Mouse (Mus musculus) E14TG2a.4 (cell line): ENCODE results near the gene Ttc26.

Source experiments
- H3K27me3 ChIP-seq: 2 replicates; pipeline ENCODE4 v1.6.1; 2014; ENCODE audit warnings: low read length, control low read depth; ENCODE audit not compliant: insufficient read depth
- H3K36me3 ChIP-seq: 2 replicates; pipeline ENCODE4 v1.6.1; 2014; ENCODE audit warnings: low read length, control low read depth; ENCODE audit not compliant: insufficient read depth
- H3K4me1 ChIP-seq: replicated peaks from 2 replicates; pipeline ENCODE4 v1.6.1; 2014; ENCODE audit warnings: low read depth, low read length, control low read depth
- H3K4me3 ChIP-seq: replicated peaks from 2 replicates; pipeline ENCODE4 v1.5.1; 2014; ENCODE audit warnings: mild to moderate bottlenecking, low read length
- H3K9me3 ChIP-seq: 2 replicates; pipeline ENCODE4 v1.6.1; 2014; ENCODE audit warnings: low read length, control low read depth
- CTCF ChIP-seq: conservative IDR thresholded peaks from 2 replicates; pipeline ENCODE4 v1.5.1; 2014; ENCODE audit warnings: low read length
- NANOG ChIP-seq: IDR thresholded peaks from 2 replicates; pipeline ENCODE4 v1.6.1; 2014; ENCODE audit warnings: borderline replicate concordance, low read length, mixed read lengths
- POU5F1 ChIP-seq: IDR thresholded peaks from 2 replicates; pipeline ENCODE4 v1.6.1; 2014; ENCODE audit warnings: low read length, borderline replicate concordance

The Ttc26 gene

DNA sequence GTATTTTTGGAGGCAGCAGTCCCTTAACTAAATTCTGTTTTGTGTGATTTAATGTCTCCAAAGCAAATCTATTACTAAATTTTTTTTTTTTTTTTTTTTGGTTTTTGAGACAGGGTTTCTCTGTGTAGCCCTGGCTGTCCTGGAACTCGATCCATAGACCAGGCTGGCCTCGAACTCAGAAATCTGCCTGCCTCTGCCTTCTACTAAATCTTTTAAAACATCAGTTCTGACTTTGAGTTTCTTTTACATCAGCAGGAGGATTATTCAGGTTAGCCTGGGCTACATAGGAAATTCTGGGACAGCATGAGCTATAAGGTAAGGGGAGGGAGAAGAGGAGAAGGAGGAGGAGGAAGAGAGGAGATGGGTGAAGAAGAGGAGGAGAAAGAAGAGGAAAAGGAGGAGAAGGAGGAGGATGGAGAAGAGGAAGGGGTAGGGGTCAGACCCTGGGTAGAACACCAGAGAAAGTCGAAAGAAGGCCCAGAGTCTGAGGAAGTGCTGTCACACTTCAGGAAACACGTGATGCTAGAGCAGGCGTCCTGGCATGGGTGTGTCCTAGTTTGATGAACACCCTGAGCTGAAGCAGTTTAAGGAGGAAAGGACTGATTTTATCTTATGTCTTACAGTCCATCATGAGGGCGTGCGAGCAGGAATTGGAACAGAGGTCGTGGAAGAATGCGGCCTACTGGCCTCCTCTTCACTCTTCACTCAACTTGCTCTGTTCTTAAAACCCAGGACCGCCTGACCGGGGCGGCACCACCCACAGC lies 21.4 kb upstream of the Ttc26 start:
- Histone ChIP-seq H3K9me3 (no peaks in the 10 kb centered on the region), H3K4me3 (peak overlapping the region; percentile 23; the same call in 1 of the 2 replicates), H3K36me3 (no peaks in the 10 kb centered on the region), H3K27me3 (peaks cover 9% of the 10 kb centered on the region), H3K4me1 (peaks cover 80% of the 10 kb centered on the region)
- TF ChIP-seq NANOG (no peak), POU5F1 (no peak), CTCF (no peak)

DNA sequence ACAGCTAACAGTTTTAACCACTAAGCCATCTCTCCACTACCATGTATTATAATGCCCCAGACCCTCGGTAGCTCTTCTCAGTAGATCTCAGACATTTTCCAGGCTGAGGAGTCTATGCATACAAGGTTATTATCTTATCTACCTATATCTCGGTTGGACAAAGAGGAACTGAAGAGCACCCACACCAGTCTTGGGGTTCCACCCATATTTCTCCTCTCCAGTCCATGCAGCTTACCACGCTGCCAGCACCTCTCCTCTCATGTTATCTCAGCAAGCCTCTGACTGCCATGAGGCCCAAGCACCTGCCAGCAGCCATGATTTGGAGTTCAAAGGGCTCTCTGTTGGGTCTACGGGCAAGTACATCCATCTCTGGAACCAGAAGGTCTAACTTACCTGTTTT lies 20.2 kb upstream of the Ttc26 start:
- H3K4me3 ChIP-seq, result no peak overlapping the region; the same call in 1 of the 2 replicates
- peaks cover 7% of the 10 kb centered on the region for H3K9me3 ChIP-seq
- peaks cover 68% of the 10 kb centered on the region for H3K4me1 ChIP-seq
- TF ChIP-seq NANOG (no peak), POU5F1 (no peak), CTCF (no peak)
- peaks cover 3% of the 10 kb centered on the region; the same call in 1 of the 2 replicates for H3K27me3 ChIP-seq
- 0 out of 2 replicates have a peak, but pooled peaks cover 4% of the 10 kb centered on the region for H3K36me3 ChIP-seq

DNA sequence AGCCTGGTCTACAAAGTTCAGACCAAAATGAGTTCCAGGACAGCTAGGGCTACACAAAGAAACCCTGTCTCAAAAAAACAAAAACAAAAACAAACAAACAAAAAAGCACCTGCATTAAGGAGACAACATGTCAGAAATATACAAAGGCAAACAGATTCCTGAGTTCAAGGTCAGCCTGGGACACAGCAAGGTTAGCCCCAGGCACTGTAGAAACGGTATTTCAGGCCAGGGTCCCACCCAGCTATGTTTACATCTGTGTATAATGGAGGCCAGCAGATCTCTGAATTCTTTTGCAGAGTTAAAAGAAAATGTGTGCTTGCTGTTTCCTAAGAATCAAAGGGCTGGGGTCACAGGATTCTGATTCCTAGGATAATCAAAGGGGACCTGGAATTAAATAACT lies 19.3 kb upstream of the Ttc26 start:
- Histone ChIP-seq H3K4me3 (no peak overlapping the region), H3K36me3 (0 out of 2 replicates have a peak, but pooled peaks cover 4% of the 10 kb centered on the region), H3K4me1 (peaks cover 61% of the 10 kb centered on the region), H3K27me3 (no peaks in the 10 kb centered on the region), H3K9me3 (peaks cover 16% of the 10 kb centered on the region)
- TF ChIP-seq POU5F1 (no peak), CTCF (no peak), NANOG (no peak)

DNA sequence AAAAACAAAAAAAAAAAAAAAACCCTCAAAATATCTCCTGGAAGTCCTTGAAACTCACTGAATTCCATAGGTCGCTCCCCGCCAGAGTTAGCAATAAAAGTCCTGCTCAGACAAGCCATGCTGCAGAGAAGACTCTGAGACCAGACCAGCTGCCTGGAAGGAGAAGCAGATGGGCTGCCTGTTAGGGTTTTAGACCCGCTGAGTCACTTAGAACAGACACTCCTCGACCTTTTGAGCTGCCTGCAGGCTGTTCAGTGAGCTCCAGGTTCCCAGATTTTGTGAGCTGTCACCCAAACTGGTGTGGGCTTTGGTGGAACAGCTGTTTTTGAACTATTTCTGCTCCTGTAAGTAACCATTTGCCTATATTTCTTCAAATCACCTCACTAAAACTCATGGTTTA lies 17.9 kb upstream of the Ttc26 start:
- TF ChIP-seq CTCF (no peak), NANOG (no peak), POU5F1 (no peak)
- Histone ChIP-seq H3K36me3 (0 out of 2 replicates have a peak, but pooled peaks cover 4% of the 10 kb centered on the region), H3K27me3 (no peaks in the 10 kb centered on the region; the same call in 1 of the 2 replicates), H3K9me3 (peaks cover 19% of the 10 kb centered on the region), H3K4me3 (no peak overlapping the region), H3K4me1 (peaks cover 46% of the 10 kb centered on the region)

DNA sequence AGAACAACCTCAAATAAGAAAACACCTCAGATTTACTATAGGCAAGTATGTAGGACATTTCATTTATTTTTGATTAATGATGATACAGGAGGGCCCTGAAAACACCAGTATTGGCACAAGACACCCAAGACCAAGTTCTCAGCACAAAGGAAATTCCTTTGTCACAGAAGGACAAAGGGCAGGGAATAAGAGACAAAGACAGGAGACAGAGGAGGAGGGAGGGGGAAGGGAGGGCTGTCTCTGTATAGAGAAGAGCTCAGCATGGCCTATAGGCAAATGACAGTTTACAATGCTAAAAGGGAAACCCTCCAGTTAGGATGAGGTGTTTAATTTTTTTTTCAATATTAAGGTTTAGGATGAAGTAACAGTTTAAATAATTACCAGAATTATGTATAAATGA lies 17.1 kb upstream of the Ttc26 start:
- Histone ChIP-seq H3K36me3 (0 out of 2 replicates have a peak, but pooled peaks cover 4% of the 10 kb centered on the region), H3K9me3 (peaks cover 19% of the 10 kb centered on the region), H3K4me1 (peaks cover 41% of the 10 kb centered on the region), H3K27me3 (no peaks in the 10 kb centered on the region; the same call in 1 of the 2 replicates), H3K4me3 (no peak overlapping the region)
- no peak for TF ChIP-seq POU5F1
- TF ChIP-seq CTCF, result no peak
- no peak for TF ChIP-seq NANOG

DNA sequence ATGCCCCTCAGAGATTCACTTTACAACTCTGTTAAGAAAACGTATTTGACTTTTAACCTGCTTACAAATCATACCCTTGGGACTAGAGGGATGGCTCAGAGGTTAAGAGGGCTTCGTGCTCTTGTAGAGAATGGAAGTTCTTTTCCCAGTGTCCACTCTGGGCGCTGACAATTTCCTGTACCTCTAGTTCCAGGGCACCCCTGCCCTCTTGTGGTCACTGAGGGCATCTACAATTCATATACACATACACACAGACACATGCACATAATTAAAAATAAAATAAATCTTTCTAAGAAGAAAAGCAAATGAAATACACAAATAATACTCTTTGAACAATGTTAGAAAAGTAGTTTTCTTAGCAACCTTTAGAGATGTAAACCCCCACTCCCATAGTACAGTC lies 11.3 kb upstream of the Ttc26 start:
- Histone ChIP-seq H3K4me1 (no peaks in the 10 kb centered on the region), H3K27me3 (no peaks in the 10 kb centered on the region; the same call in 1 of the 2 replicates), H3K9me3 (peaks cover 19% of the 10 kb centered on the region), H3K4me3 (no peak overlapping the region), H3K36me3 (0 out of 2 replicates have a peak, but pooled peaks cover 4% of the 10 kb centered on the region)
- TF ChIP-seq CTCF (peak; percentile 79), NANOG (no peak)

DNA sequence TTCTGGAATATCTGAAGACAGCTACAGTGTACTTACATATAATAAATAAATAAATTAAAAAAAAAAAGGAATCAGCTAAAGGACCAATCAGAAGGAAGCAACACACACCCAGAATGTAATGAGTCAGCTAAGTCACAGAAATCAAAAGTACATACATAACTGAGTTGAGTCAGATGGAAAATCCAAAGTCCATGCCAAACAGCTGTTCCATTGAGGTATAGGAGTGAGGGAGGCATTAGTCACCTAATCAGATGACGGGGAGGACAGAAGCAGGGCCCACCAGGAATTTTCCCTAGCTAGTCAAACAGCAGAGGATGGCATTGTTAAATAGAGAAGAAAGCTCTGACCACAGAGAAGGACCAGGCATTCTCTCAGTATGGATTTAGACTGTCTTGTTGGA lies 7.0 kb upstream of the Ttc26 start:
- Histone ChIP-seq H3K4me3 (no peak overlapping the region), H3K27me3 (no peaks in the 10 kb centered on the region), H3K36me3 (no peaks in the 10 kb centered on the region), H3K4me1 (no peaks in the 10 kb centered on the region), H3K9me3 (no peaks in the 10 kb centered on the region)
- no peak for TF ChIP-seq NANOG
- no peak for TF ChIP-seq POU5F1
- no peak for TF ChIP-seq CTCF

DNA sequence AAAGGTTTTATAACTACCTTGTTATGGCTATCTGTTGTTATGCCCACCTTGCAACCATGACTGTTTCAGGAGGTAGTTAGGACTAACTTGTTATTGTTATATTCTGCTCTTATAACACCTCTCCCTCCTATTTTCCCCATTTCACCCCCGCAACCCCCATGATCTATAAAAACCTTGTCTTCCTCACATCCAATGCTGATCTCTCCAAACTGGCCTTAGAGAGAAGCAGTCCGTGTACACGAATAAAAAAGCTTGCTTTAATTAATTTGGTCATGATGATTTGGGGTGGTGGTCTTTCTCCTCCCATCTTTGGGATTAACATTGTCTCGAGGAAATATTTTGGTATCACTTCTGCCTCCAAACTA lies 523 bp upstream of the Ttc26 start:
- Histone ChIP-seq H3K4me1 (peaks cover 16% of the 10 kb centered on the region), H3K36me3 (no peaks in the 10 kb centered on the region), H3K9me3 (no peaks in the 10 kb centered on the region), H3K27me3 (no peaks in the 10 kb centered on the region), H3K4me3 (peak overlapping the region; percentile 88)
- TF ChIP-seq NANOG (no peak), POU5F1 (no peak), CTCF (no peak)
